Mouse (Mus musculus): ENCODE measurements around the gene Rel. TPM values are rescaled to one million over a fixed set of nuclear protein-coding genes. Genes with fewer than 3 reads are reported as not detected.

Gene Rel
- total RNA-seq, 2 experiments from 2014 or later = 2.5 to 3.3 TPM

- intact Hi-C loops (cut with DNase I; ENCODE audit: low total_unique reads) = no loop called here
Observed at GRCm38 (mm10) chr11:23695847-23696246, 74.9 kb downstream of the Rel start.

GRCm38 (mm10) chr11:23693286-23693685 is 77.5 kb downstream of the Rel start:
- intact Hi-C loops (cut with DNase I; ENCODE audit: low total_unique reads) = no loop called here
- DNase-seq = no peak

More at GRCm38 (mm10) chr11:23695847-23696246, 74.9 kb downstream of the Rel start:
- no peak for DNase-seq

- DNase-seq = no peak
- intact Hi-C loops (cut with DNase I; ENCODE audit: low total_unique reads) = no loop called here
Observed at GRCm38 (mm10) chr11:23688060-23688459, 82.7 kb downstream of the Rel start.

Other genes with a start within 250 kb of the Rel start
- not detected for gene 1700093K21Rik, start 249.8 kb downstream of the Rel start, total RNA-seq (2021)
- gene 0610010F05Rik, start 137.3 kb downstream of the Rel start, total RNA-seq (2021) = 1 to 10 TPM; 7.8 to 9.2 TPM
- 10 to 100 TPM in 1 of 2 experiments, 1 to 10 TPM in 1; 9.9 to 12.4 TPM for gene Pus10, start 105.3 kb downstream of the Rel start, total RNA-seq (2021)
- 10 to 100 TPM; 12.7 to 16.5 TPM for gene Pex13, start 105.0 kb downstream of the Rel start, total RNA-seq (2021)
- gene Papolg, start 124.3 kb upstream of the Rel start, total RNA-seq (2021) = 1 to 10 TPM; 3.6 to 4.0 TPM

All from gastrocnemius, postnatal 14 days (tissue).